Mouse (Mus musculus): ENCODE measurements around the gene Musk. TPM values are rescaled to one million over a fixed set of nuclear protein-coding genes. Genes with fewer than 3 reads are reported as not detected.
A peak's percentile ranks its signal among the peaks of the same experiment; 100 is the strongest.

Gene Musk
- polyA plus RNA-seq, 1 experiment from 2014 or later: 0.75 TPM

DNA sequence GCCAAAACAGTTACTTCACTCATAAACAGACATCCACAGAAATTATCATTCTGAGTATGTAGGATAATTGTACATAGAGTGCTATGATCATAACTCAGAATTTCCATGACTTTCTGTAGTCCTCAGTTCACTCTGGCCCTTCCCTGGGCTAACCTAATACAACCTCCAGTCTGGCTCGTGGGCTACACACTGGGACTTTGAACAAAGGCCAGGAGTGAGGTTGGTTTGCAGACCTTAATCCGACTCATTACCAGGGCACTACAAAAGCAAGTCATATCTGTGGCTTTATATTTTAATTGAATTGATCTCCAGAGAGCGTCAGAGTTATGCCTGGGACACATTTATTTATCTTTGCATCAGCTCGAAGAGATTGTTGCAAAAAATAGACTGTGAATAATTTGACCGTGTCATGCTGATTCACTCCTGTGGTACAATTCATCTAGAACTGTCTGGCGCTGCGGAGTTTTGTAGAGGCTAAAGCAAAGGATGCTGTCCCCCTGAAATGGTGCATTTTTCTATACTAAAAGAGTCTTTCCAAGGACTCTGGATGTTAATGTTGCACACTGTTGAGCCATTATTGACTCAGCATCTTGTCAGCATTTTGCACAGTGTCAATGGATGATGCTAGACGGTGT is 10.4 kb upstream of the Musk start:
- DNase-seq (ENCODE audit: low spot score): no peak

DNA sequence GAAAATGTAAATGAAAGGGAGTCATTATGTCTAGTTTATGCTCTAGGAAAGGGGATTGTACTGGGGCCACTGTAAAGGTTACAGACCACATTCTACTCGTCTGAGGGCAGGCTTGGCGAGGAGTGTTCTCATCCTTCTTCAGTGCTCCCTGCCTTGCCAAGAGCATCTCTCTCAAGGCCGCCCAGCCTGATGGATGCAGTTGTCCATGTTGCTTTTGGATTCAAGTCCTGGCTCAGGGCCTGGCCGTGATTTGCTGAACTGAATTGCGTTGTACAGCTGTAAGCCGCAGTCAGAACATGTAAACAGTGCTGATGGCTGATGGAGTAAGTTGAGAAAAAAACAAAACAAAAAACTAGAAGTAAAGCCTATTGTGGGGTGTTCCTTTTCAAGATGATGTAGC is 7.4 kb upstream of the Musk start:
- H3K9ac ChIP-seq (ENCODE audit: low read length): no peak overlapping the region
- no peaks in the 10 kb centered on the region for H3K4me1 ChIP-seq (replicated peaks; ENCODE audit: control insufficient read depth, insufficient read depth)
- no peaks in the 10 kb centered on the region for H3K27me3 ChIP-seq (ENCODE audit: control insufficient read depth, insufficient read depth, low read length)
- no peaks in the 10 kb centered on the region for H3K36me3 ChIP-seq (ENCODE audit: control insufficient read depth, insufficient read depth, low read length)
- H3K27ac ChIP-seq (replicated peaks): no peak overlapping the region; the same call in 1 of the 2 replicates
- H3K9me3 ChIP-seq (ENCODE audit: control insufficient read depth, low read length): no peaks in the 10 kb centered on the region
- no peak overlapping the region for H3K4me2 ChIP-seq (replicated peaks; ENCODE audit: low read depth)
- ATAC-seq (ENCODE audit: low FRiP score, low TSS enrichment): peak; percentile 71; the same call in 1 of the 2 replicates
- H3K4me3 ChIP-seq (ENCODE audit: low read depth, low read length): no peak overlapping the region
- TF ChIP-seq CTCF (IDR thresholded peaks at IDR 0.05; ENCODE audit: low read depth) (no peak), EP300 (optimal IDR thresholded peaks at IDR 0.05) (no peak)
- peak; percentile 27 for DNase-seq (ENCODE audit: low spot score)
- WGBS: 45% methylated on average over 6 of the region's 6 CpGs

More for the DNA sequence above, 10.4 kb upstream of the Musk start:
- H3K4me2 ChIP-seq (replicated peaks; ENCODE audit: low read depth): no peak overlapping the region
- H3K9me3 ChIP-seq (ENCODE audit: control insufficient read depth, low read length): no peaks in the 10 kb centered on the region
- no peaks in the 10 kb centered on the region for H3K36me3 ChIP-seq (ENCODE audit: control insufficient read depth, insufficient read depth, low read length)
- H3K4me1 ChIP-seq (replicated peaks; ENCODE audit: control insufficient read depth, insufficient read depth): 0 out of 2 replicates have a peak, but pooled peaks cover 3% of the 10 kb centered on the region
- no peak overlapping the region for H3K4me3 ChIP-seq (ENCODE audit: low read depth, low read length)
- 36% methylated on average over 8 of the region's 8 CpGs for whole genome bisulfite sequencing
- H3K27ac ChIP-seq (replicated peaks): no peak overlapping the region
- no peak for ATAC-seq (ENCODE audit: low FRiP score, low TSS enrichment)
- no peak overlapping the region for H3K9ac ChIP-seq (ENCODE audit: low read length)
- no peaks in the 10 kb centered on the region for H3K27me3 ChIP-seq (ENCODE audit: control insufficient read depth, insufficient read depth, low read length)
- TF ChIP-seq EP300 (optimal IDR thresholded peaks at IDR 0.05) (no peak), CTCF (IDR thresholded peaks at IDR 0.05; ENCODE audit: low read depth) (no peak)

DNA sequence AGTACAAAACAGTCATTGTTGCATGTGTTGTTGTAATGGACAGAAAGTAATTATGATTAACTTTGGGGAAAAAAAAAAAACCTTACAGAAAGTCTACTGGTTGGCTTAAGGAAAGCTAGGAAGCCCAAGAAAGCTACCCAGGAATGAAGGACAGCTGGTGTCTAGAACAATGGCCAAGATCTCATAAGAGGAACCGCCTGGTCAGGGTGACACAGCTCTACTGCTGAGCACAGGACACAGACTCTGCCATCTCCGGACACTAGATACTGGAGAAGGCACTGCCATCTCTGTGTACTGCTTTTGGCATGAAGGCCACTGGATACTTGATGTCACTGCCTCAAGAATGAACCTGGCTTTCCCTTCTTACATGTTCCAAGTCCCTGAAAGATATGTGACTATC is 5.6 kb upstream of the Musk start:
- 84% methylated on average over 2 of the region's 2 CpGs for WGBS
- DNase-seq (ENCODE audit: low spot score): no peak

DNA sequence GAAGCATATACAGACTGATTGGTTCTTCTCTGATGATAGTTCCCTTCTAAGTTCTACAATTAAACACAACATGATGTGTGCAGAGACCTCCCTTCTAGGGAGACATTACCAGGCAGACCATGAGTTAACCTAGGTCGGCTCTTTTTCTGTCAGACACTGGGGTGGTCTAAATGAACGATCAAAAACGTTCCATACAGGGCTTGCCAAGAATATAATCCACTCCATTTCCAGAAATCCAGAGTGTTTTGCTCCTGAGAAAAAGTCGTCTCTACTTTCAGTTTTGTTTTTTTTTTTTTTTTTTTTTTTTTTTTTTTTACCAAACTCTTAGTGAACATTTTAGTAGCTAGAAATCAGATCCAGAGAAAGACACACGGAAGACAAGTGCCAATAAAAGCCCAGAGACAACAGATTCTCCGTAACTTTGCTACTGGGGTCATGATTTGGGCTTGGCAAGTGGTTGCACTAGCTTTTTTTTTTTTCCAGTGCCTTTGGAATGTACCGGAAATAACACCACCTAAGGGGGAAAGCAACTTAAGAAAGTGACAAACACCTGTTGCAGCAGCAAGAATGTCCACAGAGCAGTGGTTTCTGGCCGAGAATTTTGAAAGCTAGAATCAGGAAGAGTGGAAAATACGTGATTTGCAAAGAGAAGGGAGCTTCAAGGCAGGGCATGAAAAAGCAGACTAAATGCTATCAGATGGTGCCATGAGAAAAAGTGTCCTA is 769 bp downstream of the Musk start:
- no peak for TF ChIP-seq CTCF (IDR thresholded peaks at IDR 0.05; ENCODE audit: low read depth)
- TF ChIP-seq EP300 (optimal IDR thresholded peaks at IDR 0.05): no peak
- no peaks in the 10 kb centered on the region for H3K4me1 ChIP-seq (replicated peaks; ENCODE audit: control insufficient read depth, insufficient read depth)
- no peaks in the 10 kb centered on the region for H3K36me3 ChIP-seq (ENCODE audit: control insufficient read depth, insufficient read depth, low read length)
- 37% methylated on average over 9 of the region's 9 CpGs for WGBS
- 0 out of 2 replicates have a peak overlapping the region, but pooled peaks have one; percentile 36 for H3K27ac ChIP-seq (replicated peaks)
- H3K9me3 ChIP-seq (ENCODE audit: control insufficient read depth, low read length): no peaks in the 10 kb centered on the region
- no peaks in the 10 kb centered on the region for H3K27me3 ChIP-seq (ENCODE audit: control insufficient read depth, insufficient read depth, low read length)
- ATAC-seq (ENCODE audit: low FRiP score, low TSS enrichment) (no peak), DNase-seq (ENCODE audit: low spot score) (no peak)
- H3K9ac ChIP-seq (ENCODE audit: low read length): no peak overlapping the region
- peak overlapping the region; percentile 32 for H3K4me2 ChIP-seq (replicated peaks; ENCODE audit: low read depth)
- H3K4me3 ChIP-seq (ENCODE audit: low read depth, low read length): peak overlapping the region; percentile 8; the same call in 1 of the 2 replicates

More for the DNA sequence above, 5.6 kb upstream of the Musk start:
- no peak overlapping the region for H3K4me2 ChIP-seq (replicated peaks; ENCODE audit: low read depth)
- H3K27ac ChIP-seq (replicated peaks): no peak overlapping the region
- no peak overlapping the region for H3K4me3 ChIP-seq (ENCODE audit: low read depth, low read length)
- H3K36me3 ChIP-seq (ENCODE audit: control insufficient read depth, insufficient read depth, low read length): no peaks in the 10 kb centered on the region
- H3K9ac ChIP-seq (ENCODE audit: low read length): no peak overlapping the region
- no peaks in the 10 kb centered on the region for H3K9me3 ChIP-seq (ENCODE audit: control insufficient read depth, low read length)
- TF ChIP-seq EP300 (optimal IDR thresholded peaks at IDR 0.05) (no peak), CTCF (IDR thresholded peaks at IDR 0.05; ENCODE audit: low read depth) (no peak)
- H3K27me3 ChIP-seq (ENCODE audit: control insufficient read depth, insufficient read depth, low read length): no peaks in the 10 kb centered on the region
- no peak for ATAC-seq (ENCODE audit: low FRiP score, low TSS enrichment)
- no peaks in the 10 kb centered on the region for H3K4me1 ChIP-seq (replicated peaks; ENCODE audit: control insufficient read depth, insufficient read depth)

DNA sequence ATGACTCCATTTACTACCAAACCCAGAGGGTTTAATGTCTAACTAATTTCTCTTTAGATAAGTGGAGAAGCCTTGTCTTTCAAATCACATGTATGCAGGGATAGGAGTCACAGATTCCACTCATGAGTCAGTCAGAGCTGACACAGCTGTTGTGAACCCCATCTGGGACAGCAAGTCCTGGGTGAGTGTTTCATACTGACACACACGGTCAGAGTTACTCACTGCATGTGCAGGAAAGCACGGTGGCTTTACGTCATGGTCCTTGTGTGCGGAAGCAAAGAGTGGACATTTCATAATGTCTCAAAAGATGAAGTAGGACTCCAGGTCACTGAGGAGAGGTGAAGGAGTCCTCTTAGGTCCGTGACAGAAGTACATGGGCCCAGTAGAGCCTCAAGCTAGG is 3.0 kb downstream of the Musk start:
- Histone ChIP-seq H3K9ac (ENCODE audit: low read length) (no peak overlapping the region), H3K9me3 (ENCODE audit: control insufficient read depth, low read length) (no peaks in the 10 kb centered on the region), H3K27me3 (ENCODE audit: control insufficient read depth, insufficient read depth, low read length) (no peaks in the 10 kb centered on the region), H3K4me2 (replicated peaks; ENCODE audit: low read depth) (no peak overlapping the region), H3K36me3 (ENCODE audit: control insufficient read depth, insufficient read depth, low read length) (no peaks in the 10 kb centered on the region), H3K4me3 (ENCODE audit: low read depth, low read length) (no peak overlapping the region), H3K4me1 (replicated peaks; ENCODE audit: control insufficient read depth, insufficient read depth) (no peaks in the 10 kb centered on the region), H3K27ac (replicated peaks) (no peak overlapping the region)
- no peak for TF ChIP-seq CTCF (IDR thresholded peaks at IDR 0.05; ENCODE audit: low read depth)
- TF ChIP-seq EP300 (optimal IDR thresholded peaks at IDR 0.05): no peak
- DNase-seq (ENCODE audit: low spot score) (no peak), ATAC-seq (ENCODE audit: low FRiP score, low TSS enrichment) (no peak; the same call in 1 of the 2 replicates)
- whole genome bisulfite sequencing: 65% methylated on average over 5 of the region's 5 CpGs

DNA sequence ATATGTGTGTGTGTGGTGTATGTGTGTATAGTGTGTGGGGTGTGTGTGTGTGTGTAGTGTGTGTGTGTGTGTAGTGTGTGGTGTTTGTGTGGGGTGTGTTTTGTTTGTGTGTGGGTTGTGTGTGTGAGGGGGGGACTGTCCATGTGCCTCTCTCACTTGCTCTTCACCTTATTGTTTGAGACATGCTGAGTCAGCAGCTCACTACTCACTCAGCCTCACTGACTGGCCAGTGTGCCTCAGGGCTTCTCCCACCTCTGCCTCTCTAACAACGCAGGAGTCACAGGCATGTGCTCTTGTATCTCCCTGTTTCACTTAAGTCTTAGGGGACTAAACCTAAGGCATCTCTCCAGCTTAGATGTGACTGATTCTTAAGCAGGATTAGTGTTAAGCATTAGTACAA is 6.1 kb downstream of the Musk start:
- ATAC-seq (ENCODE audit: low FRiP score, low TSS enrichment): no peak
- Histone ChIP-seq H3K36me3 (ENCODE audit: control insufficient read depth, insufficient read depth, low read length) (no peaks in the 10 kb centered on the region), H3K27me3 (ENCODE audit: control insufficient read depth, insufficient read depth, low read length) (no peaks in the 10 kb centered on the region), H3K4me1 (replicated peaks; ENCODE audit: control insufficient read depth, insufficient read depth) (no peaks in the 10 kb centered on the region), H3K4me2 (replicated peaks; ENCODE audit: low read depth) (no peak overlapping the region), H3K9me3 (ENCODE audit: control insufficient read depth, low read length) (no peaks in the 10 kb centered on the region), H3K27ac (replicated peaks) (no peak overlapping the region), H3K4me3 (ENCODE audit: low read depth, low read length) (no peak overlapping the region), H3K9ac (ENCODE audit: low read length) (no peak overlapping the region)
- WGBS: 35% methylated on average over 1 of the region's 1 CpGs
- DNase-seq (ENCODE audit: low spot score): no peak
- TF ChIP-seq CTCF (IDR thresholded peaks at IDR 0.05; ENCODE audit: low read depth) (no peak), EP300 (optimal IDR thresholded peaks at IDR 0.05) (no peak)
